Mouse (Mus musculus) hindbrain, embryonic 12.5 days (tissue): ENCODE measurements around the gene Obp2a. TPM values are rescaled to one million over a fixed set of nuclear protein-coding genes. Genes with fewer than 3 reads are reported as not detected.
"Not testable (repeated sequence)": the region's sequence is repeated elsewhere in the genome, so short reads cannot be mapped to it uniquely, and the experiment has no call there.

Source experiments
- ATAC-seq: fragments of 200-750 bp; cut with Nextera tagmentation; 2 replicates; pipeline ENCODE4 v1.8.0; 2017; ENCODE audit warnings: moderate TSS enrichment; ENCODE audit not compliant: low FRiP score
- H3K27ac ChIP-seq: fragments of 300-500 bp; sonication (generic); 2 replicates; pipeline ENCODE4 v1.5.1; 2016; ENCODE audit warnings: mild to moderate bottlenecking
- H3K27me3 ChIP-seq: fragments of 300-500 bp; sonication (generic); 2 replicates; pipeline ENCODE4 v1.6.1; 2016; ENCODE audit warnings: mild to moderate bottlenecking
- H3K36me3 ChIP-seq: fragments of 300-500 bp; sonication (generic); 2 replicates; pipeline ENCODE4 v1.6.1; 2016; ENCODE audit warnings: mild to moderate bottlenecking
- H3K4me1 ChIP-seq: fragments of 300-500 bp; sonication (generic); 2 replicates; pipeline ENCODE4 v1.6.1; 2016
- H3K4me2 ChIP-seq: fragments of 300-500 bp; sonication (generic); replicated peaks from 2 replicates; pipeline ENCODE4 v1.6.1; 2016; ENCODE audit warnings: mild to moderate bottlenecking
- H3K4me3 ChIP-seq: fragments of 300-500 bp; sonication (generic); 2 replicates; pipeline ENCODE4 v1.5.1; 2016; ENCODE audit warnings: mild to moderate bottlenecking
- H3K9ac ChIP-seq: fragments of 300-500 bp; sonication (generic); 2 replicates; pipeline ENCODE4 v1.6.1; 2016; ENCODE audit warnings: mild to moderate bottlenecking, moderate library complexity
- H3K9me3 ChIP-seq: fragments of 300-500 bp; sonication (generic); replicated peaks from 2 replicates; pipeline ENCODE4 v1.6.1; 2016; ENCODE audit warnings: mild to moderate bottlenecking
- WGBS: fragments of 180-500 bp; shearing (Covaris S2); methylation state at CpG from one replicate; pipeline ENCODE4 v1.1.7; 2016; 5-methylcytosine and 5-hydroxymethylcytosine counted together
- polyA plus RNA-seq: library from polyadenylated mRNA; unstranded; fragments of >200 nt; fragmentation: Nextera tagmentation; extraction: Ambion mirVana; gene quantifications from 2 replicates; pipeline ENCODE4 v1.2.1, GENCODE M21; 2016

Gene Obp2a
- polyA plus RNA-seq, 1 experiment from 2014 or later, result not detected

DNA sequence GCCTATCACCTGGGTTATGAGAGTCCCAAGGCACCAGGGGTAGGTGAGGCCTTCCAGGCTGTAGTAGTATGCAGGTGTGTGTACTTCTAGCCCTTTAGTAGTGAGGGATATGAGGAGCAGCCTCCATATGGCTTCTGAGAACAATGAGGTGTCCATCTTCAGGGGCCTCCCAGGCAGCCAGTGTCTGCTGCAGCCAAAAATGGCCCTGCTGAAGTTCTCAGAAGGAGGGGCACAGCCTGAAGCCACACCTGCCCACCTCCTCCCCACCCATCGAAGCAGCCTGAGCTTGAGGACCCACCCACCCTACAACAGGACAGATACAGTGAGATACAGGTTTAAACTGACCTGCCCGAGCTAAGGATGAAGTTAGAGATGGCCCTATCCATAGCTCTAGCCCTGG is 17.4 kb upstream of the Obp2a start, which contains the start of gene Lcn10:
Lcn10 (plus strand) TSS at position 301 of the 400 bp plus-strand sequence.
- no peak within 1 kb of the TSS for H3K9ac ChIP-seq
- no peak for ATAC-seq
- no peaks in the 10 kb centered on the region for H3K4me1 ChIP-seq
- no peak within 1 kb of the TSS for H3K4me3 ChIP-seq
- 61% methylated on average over 2 of the region's 2 CpGs for WGBS
- H3K9me3 ChIP-seq, result no peaks in the 10 kb centered on the region
- H3K27ac ChIP-seq, result no peak within 1 kb of the TSS
- no peaks in the 10 kb centered on the region for H3K36me3 ChIP-seq
- H3K27me3 ChIP-seq, result no peaks in the 10 kb centered on the region; the same call in 1 of the 2 replicates
- H3K4me2 ChIP-seq, result no peak within 1 kb of the TSS

DNA sequence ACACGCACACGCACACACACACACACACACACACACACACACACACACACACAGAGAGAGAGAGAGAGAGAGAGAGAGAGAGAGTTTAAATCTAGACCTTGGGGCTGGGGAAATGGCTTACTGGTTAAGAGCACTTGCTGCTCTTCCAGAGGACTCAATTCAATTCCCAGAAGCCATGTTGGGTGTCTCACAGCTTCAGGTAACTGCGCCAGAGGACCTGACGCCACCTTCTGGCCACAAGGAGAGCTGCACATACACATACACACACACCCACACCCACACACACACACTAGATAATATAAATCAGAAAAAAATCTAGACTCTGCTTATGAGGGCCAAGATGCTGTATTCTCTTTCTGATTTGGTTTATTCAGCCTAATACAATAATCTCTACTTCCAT is 12.9 kb upstream of the Obp2a start:
- WGBS, result 81% methylated on average over 4 of the region's 4 CpGs
- H3K4me1 ChIP-seq, result no peaks in the 10 kb centered on the region
- H3K9me3 ChIP-seq, result no peaks in the 10 kb centered on the region
- ATAC-seq, result no peak
- H3K36me3 ChIP-seq, result no peaks in the 10 kb centered on the region
- H3K4me3 ChIP-seq, result no peak overlapping the region
- no peak overlapping the region for H3K27ac ChIP-seq
- H3K9ac ChIP-seq, result no peak overlapping the region
- no peaks in the 10 kb centered on the region for H3K27me3 ChIP-seq
- no peak overlapping the region for H3K4me2 ChIP-seq

DNA sequence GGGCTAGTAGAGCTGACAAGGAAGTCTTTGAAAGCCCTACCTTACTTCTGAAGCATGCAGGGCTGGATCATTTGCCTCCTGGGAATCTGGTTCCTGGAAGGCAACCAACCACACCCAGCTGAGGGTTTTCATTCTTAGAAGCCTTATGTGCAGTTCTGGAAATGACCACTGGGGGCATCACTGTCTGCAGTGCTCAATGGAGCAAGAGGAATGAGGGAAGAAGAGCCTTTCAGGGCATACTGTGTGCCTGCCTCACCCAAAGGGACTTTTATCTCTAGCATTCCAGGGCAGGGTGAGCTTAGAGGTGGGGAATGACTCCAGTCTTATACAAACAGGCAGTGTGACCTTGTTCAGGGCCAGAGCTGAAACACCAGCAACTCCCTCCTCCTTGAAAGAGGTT is 5.2 kb upstream of the Obp2a start:
- H3K36me3 ChIP-seq, result no peaks in the 10 kb centered on the region
- no peaks in the 10 kb centered on the region for H3K9me3 ChIP-seq
- ATAC-seq, result no peak
- no peak overlapping the region for H3K4me2 ChIP-seq
- no peak overlapping the region for H3K27ac ChIP-seq
- no peaks in the 10 kb centered on the region for H3K27me3 ChIP-seq
- no peaks in the 10 kb centered on the region for H3K4me1 ChIP-seq
- H3K9ac ChIP-seq, result no peak overlapping the region
- no peak overlapping the region for H3K4me3 ChIP-seq

DNA sequence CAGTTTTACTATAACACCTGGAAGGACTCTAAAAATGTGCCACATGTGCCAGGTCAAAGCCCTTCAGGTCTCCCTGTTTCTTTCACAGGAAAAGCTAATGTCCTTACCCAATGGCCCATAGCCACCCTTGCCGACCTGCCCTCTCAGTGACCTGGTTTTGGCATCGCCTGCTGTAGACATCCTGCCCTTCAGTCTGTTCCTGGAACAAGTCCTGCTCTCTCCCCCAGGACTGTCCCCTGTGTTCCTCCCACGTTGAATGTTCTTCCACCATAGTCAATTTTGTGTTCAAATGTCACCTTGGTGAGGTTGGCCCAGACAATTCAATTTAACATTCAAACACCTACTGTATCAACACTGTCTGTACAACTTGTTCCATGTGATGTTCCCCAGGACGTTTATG is 2.9 kb upstream of the Obp2a start:
- 69% methylated on average over 4 of the region's 4 CpGs for WGBS
- H3K9ac ChIP-seq, result no peak overlapping the region
- no peaks in the 10 kb centered on the region for H3K9me3 ChIP-seq
- no peak for ATAC-seq
- no peak overlapping the region for H3K4me3 ChIP-seq
- H3K4me1 ChIP-seq, result no peaks in the 10 kb centered on the region
- no peak overlapping the region for H3K4me2 ChIP-seq
- no peaks in the 10 kb centered on the region for H3K36me3 ChIP-seq
- H3K27ac ChIP-seq, result no peak overlapping the region
- H3K27me3 ChIP-seq, result no peaks in the 10 kb centered on the region

DNA sequence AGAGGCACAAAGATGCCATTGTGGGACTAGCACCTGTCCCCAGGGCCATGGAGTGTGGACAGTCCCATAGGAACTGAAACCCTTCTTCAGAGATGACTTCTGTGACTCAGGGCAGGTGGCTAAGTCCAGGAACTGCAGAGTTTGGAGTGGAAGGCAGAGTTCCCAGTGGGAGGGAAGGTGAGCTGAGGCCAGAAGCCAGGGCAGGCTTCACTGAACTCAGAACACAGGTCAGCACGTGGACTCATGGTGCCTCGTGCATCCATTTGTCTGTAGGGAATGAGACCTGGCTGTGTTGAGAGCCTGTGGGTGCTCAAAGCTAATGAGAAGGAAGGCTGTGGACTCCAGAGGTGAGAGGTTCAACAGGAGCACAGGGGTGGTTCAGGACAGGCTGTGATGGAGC is 1.1 kb upstream of the Obp2a start:
- WGBS, result 74% methylated on average over 2 of the region's 2 CpGs
- no peaks in the 10 kb centered on the region for H3K4me1 ChIP-seq
- ATAC-seq, result no peak
- H3K27ac ChIP-seq, result no peak overlapping the region
- H3K27me3 ChIP-seq, result no peaks in the 10 kb centered on the region; the same call in 1 of the 2 replicates
- H3K9me3 ChIP-seq, result no peaks in the 10 kb centered on the region
- no peak overlapping the region for H3K4me2 ChIP-seq
- H3K4me3 ChIP-seq, result no peak overlapping the region
- no peaks in the 10 kb centered on the region for H3K36me3 ChIP-seq
- no peak overlapping the region for H3K9ac ChIP-seq

DNA sequence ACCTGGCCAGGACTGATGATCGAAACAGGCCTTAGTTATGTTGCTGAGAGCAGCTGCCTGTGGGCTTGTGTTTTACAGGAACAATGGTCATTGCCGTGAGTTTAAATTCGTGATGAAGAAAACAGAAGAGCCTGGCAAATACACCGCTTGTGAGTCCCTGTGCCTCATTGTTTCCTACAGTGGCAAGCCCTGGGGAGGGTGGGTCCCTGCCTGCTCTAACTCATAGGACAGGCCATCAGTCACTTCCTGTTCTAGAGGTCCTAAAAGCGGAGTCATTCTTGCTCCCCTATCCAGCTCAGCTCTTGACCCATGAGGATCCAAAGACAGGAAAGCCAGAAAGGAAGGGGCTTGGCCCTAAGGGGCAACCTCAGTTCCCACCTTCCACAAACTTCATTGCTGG is 1.2 kb downstream of the Obp2a start:
- no peaks in the 10 kb centered on the region; the same call in 1 of the 2 replicates for H3K27me3 ChIP-seq
- WGBS, result 87% methylated on average over 5 of the region's 5 CpGs

DNA sequence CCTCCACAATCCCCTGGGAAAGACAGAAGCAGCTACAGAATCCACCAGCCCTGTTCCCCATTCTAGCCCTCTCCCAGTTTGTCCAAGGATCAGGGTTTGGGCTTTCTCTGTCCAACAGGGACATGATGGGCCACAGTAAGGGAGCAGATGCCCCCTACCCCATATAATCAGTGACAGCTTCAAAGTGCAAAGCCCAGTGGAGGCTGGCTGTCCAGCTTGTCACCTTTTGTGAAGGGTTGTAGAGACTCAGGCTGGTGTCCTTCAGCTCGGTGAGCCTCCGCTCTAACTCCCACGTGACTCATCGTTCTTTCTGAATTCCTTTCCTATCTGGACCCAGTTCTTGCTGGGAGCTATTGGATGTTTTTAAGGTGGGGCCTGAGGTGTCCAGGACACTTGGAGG is 3.9 kb downstream of the Obp2a start:
- ATAC-seq, result no peak
- 87% methylated on average over 4 of the region's 4 CpGs for WGBS
- no peak overlapping the region for H3K9ac ChIP-seq

More for the DNA sequence above, 1.2 kb downstream of the Obp2a start:
- H3K27ac ChIP-seq, result no peak overlapping the region
- no peaks in the 10 kb centered on the region for H3K36me3 ChIP-seq
- H3K9ac ChIP-seq, result no peak overlapping the region
- H3K4me2 ChIP-seq, result no peak overlapping the region
- no peaks in the 10 kb centered on the region for H3K9me3 ChIP-seq
- no peaks in the 10 kb centered on the region for H3K4me1 ChIP-seq
- no peak for ATAC-seq
- H3K4me3 ChIP-seq, result no peak overlapping the region

DNA sequence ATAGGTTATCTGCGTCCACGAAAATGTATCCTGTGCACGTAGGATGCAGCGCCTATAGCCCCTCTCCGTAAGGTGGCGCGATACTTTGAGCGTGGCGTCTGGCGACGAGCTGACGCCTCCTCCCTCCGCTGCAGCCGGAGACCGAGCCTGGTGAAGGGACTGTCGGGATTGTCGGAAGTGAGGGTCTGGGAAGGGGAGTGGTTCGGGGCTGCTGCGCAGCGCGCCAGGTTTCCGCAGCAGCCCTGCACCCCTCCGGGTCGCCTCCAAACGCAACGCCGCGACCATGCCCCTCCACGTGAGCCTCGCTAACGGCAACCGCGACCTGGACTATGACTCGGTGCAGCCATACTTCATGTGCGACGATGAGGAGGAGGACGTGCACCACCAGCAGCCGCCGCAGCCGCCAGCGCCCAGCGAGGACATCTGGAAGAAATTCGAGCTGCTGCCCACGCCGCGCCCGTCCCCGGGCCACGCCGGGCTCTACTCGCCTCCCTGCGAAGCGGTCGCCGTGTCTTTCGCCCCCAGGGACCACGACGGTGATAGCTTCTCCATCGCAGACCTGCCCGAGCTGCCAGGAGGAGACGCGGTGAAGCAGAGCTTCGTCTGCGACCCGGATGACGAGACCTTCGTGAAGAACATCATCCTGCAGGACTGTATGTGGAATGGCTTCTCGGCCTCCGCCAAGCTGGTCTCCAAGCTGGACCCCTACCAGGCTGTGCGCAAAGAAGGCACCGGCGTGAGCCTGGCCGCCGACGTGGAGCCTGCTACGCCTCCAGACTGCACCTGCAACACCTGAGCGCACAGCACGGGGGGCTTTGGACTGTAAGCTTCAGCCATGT is 7.0 kb downstream of the Obp2a start, which contains the start of gene Bmyc:
Bmyc (plus strand) TSS at position 97 of the 839 bp plus-strand sequence.
- Histone ChIP-seq H3K4me1 (peaks cover 14% of the 10 kb centered on the region), H3K36me3 (0 out of 2 replicates have a peak, but pooled peaks cover 3% of the 10 kb centered on the region), H3K9ac (peak within 1 kb of the TSS; percentile 88), H3K27me3 (no peaks in the 10 kb centered on the region; the same call in 1 of the 2 replicates), H3K4me3 (peak within 1 kb of the TSS; percentile 86), H3K4me2 (peak within 1 kb of the TSS; percentile 62), H3K27ac (peak within 1 kb of the TSS; percentile 89), H3K9me3 (no peaks in the 10 kb centered on the region)
- under 1% methylated on average over 76 of the region's 78 CpGs for WGBS
- peak; percentile 95 for ATAC-seq

More for the DNA sequence above, 3.9 kb downstream of the Obp2a start:
- Histone ChIP-seq H3K4me3 (no peak overlapping the region), H3K27me3 (no peaks in the 10 kb centered on the region; the same call in 1 of the 2 replicates), H3K4me1 (peaks cover 9% of the 10 kb centered on the region), H3K9me3 (no peaks in the 10 kb centered on the region), H3K36me3 (no peaks in the 10 kb centered on the region), H3K27ac (no peak overlapping the region), H3K4me2 (no peak overlapping the region)

DNA sequence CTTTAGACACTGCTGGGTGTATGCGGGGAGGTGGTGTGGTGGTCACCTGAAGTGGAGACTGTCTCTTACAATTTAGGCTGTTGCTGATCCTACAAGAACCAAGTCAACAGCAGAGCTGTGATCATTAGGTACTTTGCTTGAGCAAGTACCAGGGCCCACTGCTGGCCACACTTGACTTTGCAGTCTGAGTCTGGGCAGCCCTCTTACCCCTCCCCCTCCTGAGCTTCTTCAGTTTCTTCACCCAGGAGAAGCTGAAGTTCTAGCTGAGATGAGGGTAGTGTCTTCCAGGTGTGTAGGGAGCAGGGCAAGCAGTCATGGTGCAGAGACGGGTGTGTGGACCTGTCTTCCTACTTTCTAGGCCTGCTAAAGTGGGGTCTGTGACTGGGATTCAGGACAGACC is 8.3 kb downstream of the Obp2a start:
- ATAC-seq, result no peak
- H3K4me3 ChIP-seq, result no peak overlapping the region
- H3K4me1 ChIP-seq, result peaks cover 14% of the 10 kb centered on the region
- 0 out of 2 replicates have a peak, but pooled peaks cover 3% of the 10 kb centered on the region for H3K36me3 ChIP-seq
- peak overlapping the region; percentile 62 for H3K4me2 ChIP-seq
- H3K27ac ChIP-seq, result no peak overlapping the region
- no peak overlapping the region for H3K9ac ChIP-seq
- no peaks in the 10 kb centered on the region; the same call in 1 of the 2 replicates for H3K27me3 ChIP-seq
- 82% methylated on average over 2 of the region's 2 CpGs for WGBS
- H3K9me3 ChIP-seq, result no peaks in the 10 kb centered on the region

DNA sequence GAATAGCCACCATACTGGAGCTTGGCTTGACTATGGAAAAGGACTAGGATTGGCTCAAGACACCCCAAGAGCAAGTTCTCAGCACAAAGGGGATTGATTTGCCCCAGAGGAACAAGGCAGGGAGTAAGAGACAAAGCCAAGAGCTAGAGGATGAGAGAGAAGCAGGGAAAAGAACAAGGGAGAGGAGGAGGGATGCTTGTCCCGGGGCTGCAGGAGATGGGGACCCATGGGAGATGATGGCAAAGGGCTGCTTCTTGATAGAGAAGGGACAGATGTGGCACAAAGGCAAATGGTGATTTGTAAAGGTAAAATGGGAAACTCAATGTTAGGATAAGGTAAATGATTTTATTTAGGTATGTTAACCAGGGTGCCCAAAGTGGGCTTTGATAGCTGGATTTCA is 9.2 kb downstream of the Obp2a start:
- H3K36me3 ChIP-seq, H3K27ac ChIP-seq, H3K9ac ChIP-seq, H3K27me3 ChIP-seq, H3K4me3 ChIP-seq, H3K4me2 ChIP-seq, H3K9me3 ChIP-seq, ATAC-seq: not testable (repeated sequence)
- peaks cover 14% of the 10 kb centered on the region for H3K4me1 ChIP-seq
- WGBS, result 96% methylated on average over 1 of the region's 1 CpGs

DNA sequence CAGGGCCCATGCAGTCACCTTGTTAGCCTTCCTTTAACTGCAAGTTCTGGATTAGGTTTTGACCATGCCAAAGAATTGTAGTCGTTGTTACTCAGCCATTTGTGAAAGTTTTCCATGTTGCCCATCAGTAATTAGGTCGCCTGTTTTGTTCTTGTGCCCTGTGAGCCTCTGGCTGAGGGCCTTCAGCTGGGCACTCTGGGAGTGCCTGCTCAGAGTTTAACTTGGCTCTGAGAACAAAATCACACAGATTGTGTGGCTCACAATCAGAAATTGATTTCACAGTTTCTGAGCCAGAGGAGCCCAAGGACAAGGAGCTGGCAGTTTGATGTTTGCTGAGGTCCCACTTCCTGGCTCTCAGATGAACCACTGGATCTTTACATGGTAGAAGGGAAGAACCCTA is 9.9 kb downstream of the Obp2a start:
- H3K4me2 ChIP-seq, H3K27ac ChIP-seq, H3K36me3 ChIP-seq, H3K9me3 ChIP-seq, ATAC-seq, H3K4me3 ChIP-seq, H3K9ac ChIP-seq, H3K27me3 ChIP-seq: not testable (repeated sequence)
- WGBS, result 80% methylated on average over 2 of the region's 2 CpGs
- H3K4me1 ChIP-seq, result peaks cover 14% of the 10 kb centered on the region

DNA sequence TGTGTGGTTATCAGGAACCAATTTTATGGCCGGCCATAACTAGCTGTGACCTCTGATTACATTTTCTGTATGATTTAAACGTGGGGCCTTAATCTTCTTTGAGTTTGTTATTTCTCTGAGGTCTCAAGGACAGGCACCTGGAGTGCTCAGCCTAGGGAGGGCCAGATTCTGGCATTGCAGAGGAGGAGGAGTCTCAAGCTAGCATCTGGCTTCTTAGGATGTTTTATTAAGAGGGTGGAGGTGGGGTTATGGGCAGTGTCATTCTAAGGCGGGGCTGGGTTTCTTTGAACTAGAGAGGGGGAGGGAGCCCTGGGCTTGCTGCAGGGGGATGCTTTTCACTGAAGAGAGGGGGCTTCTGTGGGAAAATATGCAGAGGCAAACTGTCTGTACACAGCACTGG is 11.8 kb downstream of the Obp2a start:
- WGBS, result 31% methylated on average over 3 of the region's 3 CpGs
- not testable (repeated sequence) for ATAC-seq

DNA sequence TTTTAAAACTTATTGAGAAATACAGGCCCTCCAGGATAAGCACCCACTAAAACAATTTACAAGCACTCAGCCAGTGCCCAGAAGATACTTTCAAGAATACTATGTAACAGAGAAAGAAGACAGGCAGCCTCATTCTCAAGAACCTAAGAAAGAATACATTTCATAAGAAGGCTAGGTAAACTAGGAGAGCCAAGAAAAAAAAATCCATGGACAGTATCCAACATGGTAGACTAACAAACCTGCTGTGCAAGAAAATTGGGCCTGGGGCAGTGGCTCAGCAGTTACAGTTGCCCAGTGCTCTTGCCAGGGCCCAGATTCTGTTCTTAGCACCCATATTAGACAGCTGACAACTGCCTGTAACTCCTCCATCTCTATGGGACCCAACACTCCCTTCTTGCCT is 17.4 kb downstream of the Obp2a start:
- ATAC-seq, result no peak

More for the DNA sequence above, 11.8 kb downstream of the Obp2a start:
- H3K36me3 ChIP-seq, H3K4me2 ChIP-seq, H3K27me3 ChIP-seq, H3K9me3 ChIP-seq, H3K9ac ChIP-seq, H3K27ac ChIP-seq, H3K4me3 ChIP-seq: not testable (repeated sequence)
- H3K4me1 ChIP-seq, result peaks cover 14% of the 10 kb centered on the region

More for the DNA sequence above, 17.4 kb downstream of the Obp2a start:
- Histone ChIP-seq H3K9me3 (no peaks in the 10 kb centered on the region), H3K4me2 (no peak overlapping the region), H3K9ac (no peak overlapping the region), H3K4me1 (no peaks in the 10 kb centered on the region), H3K27me3 (no peaks in the 10 kb centered on the region), H3K4me3 (no peak overlapping the region), H3K36me3 (no peaks in the 10 kb centered on the region), H3K27ac (no peak overlapping the region)
